Mouse (Mus musculus) right cerebral cortex, postnatal 10 days (tissue): ENCODE results near the gene Naa38.

ENCODE experiments used
- DNase-seq, 2 experiments: peaks; one replicate each; pipeline ENCODE4 v3.0.0; 2021; ENCODE audit warnings: low spot score in 2 of 2

The Naa38 gene

DNA sequence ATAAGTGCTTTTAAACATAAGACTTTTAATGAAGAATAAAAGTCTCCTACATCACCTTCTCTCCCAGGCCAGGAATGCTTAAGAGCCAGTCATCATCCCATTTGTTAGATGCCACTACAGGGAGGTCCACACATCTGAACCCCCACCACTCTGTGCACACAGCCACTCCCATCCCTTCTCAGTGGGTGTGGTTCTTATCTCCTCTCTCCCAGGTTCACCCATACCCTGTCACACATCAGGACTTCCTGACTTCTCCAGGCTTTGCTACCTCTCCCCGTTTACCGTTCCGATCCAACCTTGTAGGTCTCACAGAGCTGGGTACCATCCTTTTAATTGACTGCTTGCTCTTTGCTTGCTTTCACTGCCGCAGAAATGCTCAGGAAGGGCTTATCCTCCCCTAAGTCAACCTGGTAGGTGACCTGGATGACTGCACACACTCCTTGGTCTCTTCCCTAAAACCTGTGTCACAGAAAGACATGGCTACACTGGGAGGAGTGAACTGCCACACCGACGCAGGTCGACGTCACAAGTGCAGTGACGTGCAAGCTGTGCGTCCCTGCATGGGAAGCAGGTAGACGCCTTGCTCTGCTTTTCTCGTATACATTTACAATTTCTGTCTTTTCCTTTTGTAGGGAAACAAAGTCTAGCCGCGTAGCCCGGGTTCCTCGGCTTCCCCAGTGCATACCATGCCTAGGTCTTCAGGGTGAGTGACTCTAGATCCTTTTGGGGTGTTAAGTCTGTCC, 21.9 kb upstream of the Naa38 start:
- no peak for DNase-seq

DNA sequence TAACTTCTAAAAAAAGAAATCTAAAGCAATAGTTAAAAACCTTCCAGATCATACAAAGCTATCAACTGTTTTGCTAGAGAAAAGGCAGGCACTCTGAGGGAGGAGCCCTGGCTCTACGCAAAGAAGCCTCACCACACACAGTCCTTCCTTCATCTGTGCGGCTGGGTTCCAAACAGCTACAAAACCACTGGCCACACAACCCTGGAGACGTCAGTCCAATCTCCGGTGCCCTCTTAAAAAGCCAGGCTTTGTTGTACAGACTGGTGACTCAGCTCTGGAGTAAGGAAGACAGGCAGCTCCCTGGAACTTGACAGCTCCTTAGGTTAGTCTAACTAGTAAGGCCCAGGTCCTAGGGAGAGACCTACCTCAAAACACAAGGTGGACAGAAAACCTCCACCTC, 19.6 kb upstream of the Naa38 start:
- DNase-seq: no peak

DNA sequence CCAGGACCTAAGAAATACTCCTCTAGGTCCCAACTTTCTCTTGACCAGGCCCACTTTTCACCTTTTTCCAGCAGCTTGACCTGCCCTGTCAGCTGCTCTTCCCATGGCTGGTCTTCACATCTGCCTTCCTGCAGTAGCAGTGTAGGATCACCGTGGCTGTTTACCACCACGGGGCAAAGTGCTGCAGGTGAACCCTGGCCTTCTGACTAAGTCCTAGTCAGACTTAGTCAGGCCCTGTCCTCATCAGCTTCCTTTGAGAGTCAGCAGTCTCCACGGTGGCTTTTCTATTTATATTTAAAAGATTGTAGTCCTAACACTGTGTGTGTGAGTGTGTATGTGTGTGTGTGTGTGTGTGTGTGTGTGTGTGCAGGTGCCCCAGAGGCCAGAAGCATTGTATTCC, 17.5 kb upstream of the Naa38 start:
- no peak for DNase-seq

DNA sequence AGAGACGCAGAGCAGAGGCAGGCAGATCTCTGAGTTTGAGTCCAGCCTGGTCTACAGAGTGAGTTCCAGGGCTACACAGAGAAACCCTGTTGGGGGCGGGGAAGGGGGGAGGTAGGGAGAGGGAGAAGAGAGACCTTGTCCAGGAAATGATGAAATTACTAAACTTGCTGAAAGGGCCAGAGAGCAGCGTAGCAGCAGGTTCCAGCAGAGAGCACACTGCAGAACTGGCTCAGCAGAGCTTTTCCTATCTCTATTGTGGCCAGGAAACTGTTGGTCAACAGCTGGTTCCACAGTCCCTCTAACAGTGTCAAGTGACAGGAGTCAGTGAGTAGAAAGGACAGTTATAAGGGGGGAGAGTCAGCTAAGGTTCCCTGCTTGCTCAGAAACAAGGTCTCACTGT, 15.7 kb upstream of the Naa38 start:
- DNase-seq: no peak

DNA sequence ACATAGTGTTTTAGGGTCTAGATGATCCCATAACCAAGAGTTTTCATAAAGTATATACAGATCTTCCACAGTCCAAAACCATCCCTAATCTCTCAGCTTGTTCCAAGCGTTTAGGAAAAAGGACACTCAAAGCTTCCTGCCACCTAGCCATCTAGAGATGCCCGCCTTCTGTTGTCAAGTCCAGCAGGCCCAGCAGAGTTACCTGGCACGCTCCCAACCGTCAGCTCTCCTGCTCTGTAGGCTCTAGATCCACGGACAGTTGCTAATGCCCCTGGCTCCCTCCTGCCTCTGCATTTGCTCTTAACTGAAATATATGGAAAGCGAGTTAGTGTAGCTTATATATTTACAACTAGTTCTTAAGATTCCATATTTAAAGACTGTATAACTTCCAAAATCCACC, 13.9 kb upstream of the Naa38 start:
- DNase-seq: no peak

DNA sequence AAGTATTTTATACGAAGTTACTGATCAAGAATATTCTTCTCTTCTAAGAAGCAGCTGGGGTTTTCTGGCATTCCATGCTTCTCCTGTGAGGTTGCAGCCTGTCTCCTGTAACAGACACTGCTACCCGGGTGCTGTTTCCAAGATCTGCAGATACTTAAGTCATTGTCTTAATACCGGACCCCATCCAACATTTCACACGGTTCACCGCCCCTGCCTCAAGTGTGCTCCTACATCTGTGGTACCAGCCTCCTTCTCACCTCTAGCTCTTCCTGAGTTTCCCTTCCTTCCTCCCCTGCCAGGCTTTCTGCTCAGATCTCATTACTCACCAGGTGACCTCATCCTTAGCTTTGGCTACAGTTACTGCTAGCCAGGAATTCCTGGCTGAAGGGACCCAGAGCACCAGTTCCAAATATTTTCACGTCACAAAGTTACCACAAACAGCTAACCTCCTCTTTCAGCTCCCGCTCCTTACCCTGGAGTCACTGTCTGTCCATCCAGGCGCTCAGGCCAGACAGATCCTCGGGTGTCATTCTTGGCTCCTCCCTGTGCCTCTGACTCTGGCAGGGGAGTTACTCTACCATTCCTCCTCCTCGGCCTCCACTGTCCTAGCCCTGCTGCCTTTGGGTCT, 12.7 kb upstream of the Naa38 start:
- no peak for DNase-seq

DNA sequence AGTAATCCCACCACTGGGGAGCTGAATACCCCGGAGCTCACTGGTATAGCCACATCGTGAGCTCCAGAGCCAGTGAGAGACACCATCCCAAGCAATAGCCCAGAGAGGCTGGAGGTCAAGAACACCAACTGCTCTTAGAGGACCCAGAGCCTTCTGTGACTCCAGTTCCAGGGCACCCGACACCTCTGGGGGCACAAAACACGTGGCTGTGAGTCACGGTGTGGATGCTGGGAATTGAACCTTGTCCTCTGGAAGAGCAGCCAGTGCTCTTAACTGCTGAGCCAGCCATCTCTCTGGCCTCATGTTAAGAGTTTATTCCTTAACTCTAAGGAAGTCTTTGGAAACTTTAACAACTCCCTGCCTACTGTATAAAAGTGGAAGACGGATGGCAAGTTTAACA, 10.3 kb upstream of the Naa38 start:
- DNase-seq: no peak

DNA sequence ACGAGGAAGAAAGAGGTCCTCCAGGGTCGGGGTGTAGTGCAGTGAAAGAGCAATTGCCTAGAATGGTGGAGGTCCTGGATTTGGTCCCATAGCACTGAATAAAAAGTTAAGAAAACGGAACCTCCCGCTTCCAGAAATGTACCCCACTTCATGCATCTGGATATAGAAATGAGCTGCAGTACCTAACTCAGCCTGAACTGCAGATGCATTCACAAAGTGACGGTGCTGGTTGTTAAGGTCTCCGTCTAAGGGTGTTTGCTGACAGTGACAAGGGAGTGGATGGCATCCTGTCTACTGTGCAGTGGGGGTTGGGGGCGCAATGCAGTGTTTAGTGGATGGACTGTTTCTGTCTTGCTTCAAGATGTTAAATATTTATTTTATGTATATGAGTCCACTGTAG, 8.5 kb upstream of the Naa38 start:
- no peak for DNase-seq

DNA sequence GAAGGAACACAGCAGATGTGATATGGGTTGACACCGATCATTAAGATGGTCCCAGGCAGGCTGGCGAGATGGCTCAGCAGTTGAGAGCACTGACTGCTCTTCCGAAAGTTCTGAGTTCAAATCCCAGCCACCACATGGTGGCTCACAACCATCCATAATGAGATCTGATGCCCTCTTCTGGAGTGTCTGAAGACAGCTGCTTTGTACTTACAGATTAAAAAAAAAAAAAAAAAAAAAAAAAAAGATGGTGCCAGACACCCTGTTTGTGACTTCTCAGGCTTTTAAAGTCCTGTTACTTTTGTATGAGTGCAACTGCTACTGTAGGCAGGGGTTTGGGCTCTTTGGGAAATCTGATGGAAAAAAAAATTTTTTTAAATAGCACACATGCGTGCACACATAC, 6.6 kb upstream of the Naa38 start:
- no peak for DNase-seq

DNA sequence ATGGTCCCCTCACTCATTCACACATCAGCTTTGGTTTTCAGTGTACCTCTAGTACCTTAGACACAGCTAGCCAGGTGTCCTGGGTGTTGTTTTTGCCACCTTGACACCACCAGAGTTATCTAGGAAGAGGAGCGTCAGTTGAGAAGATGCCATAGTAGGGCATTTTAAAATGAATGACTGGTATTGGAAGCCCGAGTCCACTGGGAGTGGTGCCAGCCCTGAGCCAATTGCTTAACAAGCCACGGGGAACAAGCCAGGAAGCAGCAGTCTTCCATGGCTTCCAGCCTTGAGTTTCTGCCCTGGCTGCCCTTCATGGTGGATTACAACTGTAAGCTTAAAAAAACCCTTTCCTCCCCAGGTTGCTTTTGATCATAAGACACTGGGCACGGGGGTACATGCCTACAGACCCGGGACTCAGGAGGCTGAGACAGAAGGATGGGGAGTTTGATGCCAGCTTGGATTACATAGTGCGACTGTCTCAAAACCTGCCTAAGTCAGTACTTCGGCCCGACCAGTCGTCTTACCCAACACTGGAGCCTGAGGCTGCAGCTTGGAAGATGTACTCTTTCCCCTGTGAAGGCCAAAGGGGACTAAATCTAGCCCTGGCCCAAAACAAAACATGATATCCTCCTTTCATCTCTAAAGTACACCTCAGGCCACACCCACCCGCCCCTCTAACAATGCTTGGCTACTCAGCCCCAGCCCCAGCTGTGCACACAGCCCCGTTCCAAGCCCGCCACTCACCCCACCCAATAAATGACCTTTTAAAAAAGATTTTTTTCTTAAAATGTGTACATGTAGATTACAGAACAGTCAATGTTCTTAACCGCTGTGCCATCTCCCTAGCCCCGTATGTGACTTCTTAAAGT, 5.5 kb upstream of the Naa38 start:
- peak; percentile 78 to 81 for DNase-seq

DNA sequence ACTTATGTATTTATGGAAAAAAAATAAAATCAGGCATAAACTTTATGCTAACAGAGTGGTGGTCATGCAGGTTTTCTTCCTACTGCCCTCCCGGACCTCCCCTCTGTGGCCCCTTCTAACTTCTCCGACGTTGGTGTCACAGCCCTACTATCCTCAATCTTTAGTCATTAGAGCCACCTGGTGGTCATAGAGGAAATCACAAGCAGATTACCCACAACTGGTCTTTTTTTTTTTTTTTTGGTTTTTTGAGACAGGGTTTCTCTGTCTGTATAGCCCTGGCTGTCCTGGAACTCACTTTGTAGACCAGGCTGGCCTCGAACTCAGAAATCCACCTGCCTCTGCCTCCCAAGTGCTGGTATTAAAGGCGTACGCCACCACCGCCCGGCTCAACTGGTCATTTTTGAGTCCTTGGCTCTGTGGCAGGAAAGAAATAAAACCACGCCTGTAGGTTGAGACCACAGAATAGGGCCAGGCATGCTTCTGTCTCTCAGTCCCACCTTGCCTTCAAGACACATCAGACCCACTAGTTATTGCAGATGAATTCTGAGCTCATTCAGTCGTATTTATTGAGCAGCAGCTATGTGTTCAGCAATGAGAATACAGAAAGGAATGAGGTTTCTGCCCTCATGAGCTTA, 4.8 kb upstream of the Naa38 start:
- DNase-seq: peak; percentile 77 to 81

DNA sequence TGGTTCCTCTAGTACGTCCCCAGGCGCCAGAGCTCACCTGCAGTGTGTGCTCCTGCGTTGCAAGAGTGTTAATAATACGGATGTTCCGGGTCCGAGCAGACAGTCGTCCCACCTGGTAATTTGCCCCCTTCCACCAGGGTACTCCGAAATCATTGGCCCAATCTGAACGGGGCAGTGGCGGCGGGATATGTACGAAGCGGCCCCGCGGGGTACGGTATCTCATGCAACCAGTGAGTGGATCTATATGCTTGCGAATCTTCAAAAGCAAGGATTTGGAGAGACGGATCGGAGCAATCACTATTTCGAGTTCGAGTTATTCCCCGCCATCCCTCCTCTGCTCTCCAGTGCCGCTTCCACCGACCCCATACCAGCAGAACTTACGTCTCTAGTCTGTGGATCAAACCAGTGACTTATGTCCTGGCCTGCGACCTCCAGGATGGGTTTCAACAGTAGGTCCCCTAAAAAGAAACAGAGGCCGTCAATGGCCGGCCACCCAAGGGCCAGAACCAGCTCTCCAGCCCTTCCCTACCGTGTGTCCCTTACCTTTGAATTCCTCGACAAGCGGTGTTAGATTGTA, 608 bp upstream of the Naa38 start:
- DNase-seq: peak in 1 of 2 experiments; percentile 25

DNA sequence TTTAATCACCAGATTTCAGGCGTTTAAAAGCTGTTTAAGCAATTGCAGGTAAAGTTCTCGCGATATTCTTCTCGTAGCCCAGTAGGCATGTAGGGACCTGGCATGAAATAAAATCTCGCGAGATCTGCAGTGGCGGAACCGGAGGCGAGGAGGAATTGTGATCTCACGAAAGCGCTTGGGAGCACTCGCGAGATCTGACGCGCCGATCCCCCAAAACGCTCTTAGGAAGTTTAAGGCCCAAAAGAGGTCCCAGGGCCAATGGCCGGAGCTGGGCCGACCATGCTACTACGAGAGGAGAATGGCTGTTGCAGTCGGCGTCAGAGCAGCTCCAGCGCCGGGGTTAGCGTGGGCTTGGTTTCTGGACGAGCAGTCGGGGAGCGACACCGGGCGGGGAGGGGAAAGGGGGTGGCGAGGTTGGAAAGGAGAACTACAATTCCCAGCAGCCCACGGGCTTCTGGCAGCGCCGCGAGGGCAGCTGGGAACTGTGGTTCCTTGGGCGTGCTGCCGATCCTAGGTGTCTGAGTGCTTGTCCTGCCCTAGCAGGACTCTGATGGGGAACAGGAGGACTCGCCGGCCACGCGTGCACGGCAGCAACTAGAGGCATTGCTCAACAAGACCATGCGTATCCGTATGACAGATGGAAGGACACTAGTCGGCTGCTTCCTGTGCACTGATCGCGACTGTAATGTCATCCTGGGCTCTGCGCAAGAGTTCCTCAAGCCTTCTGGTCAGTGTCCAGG, 517 bp downstream of the Naa38 start:
- peak; percentile 98 for DNase-seq

DNA sequence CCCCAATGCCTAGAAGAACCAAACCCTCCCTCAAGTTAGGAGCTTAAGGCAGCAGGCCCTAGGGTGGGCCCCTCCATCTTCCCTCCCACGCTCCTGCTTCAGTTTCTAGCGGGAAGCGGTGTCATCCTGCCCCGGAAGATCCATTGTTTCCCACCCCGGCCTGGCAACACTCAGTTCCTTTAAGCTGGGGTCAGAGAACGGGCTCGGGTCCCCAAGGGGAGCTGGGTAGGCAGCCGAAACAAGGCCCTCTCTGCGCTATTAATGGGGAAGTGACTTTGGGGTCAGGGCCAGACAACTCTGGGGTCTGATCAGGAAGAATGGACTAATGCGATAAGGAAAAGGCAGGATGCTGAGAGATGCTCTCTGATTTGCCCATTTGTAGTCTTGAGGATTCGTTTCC, 1.5 kb downstream of the Naa38 start:
- peak; percentile 46 to 59 for DNase-seq

DNA sequence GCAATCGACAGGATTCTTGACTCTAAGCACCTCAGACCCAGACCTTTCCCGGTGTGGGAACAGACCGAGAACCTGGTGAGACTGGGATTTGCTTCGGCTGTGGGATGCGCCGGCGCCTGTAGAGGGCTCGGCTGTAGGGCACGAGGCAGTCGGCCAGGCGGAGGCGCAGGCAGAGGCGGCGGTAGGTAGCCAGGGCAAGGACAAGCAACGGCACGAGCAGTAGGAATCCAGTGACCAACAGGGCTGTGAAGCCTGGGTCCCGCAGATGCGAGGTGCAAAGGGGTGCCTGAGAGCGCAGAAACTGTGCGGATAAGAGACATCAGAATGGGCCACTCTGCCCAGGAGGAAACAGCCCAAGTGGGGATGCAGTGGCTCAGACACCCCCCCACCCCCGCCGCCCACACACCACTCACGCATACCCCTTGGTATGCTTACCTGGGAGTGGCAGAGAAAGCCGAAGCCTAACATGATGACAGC, 2.3 kb downstream of the Naa38 start:
- peak; percentile 50 to 58 for DNase-seq

DNA sequence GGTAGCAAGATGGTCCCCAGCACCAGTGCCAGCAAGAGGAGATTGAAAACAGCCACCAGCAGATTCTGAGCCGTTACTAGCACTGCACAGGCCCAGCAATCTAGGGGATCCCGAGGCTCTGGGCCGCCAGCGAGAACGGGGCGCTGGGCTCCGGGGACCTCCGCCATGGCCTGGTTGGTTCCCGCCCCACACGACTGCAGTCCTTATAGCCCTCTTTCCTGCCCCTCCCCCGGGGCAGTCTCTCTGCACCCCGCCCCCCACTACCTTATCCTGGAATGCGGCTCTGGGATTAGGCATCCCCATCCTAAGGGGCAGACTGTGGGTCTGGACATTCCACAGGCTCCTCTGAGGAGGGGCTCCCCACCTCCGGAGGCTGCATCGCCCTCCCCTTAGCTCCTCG, 2.8 kb downstream of the Naa38 start, which contains the start of gene Tmem88:
Gene Tmem88 (minus strand): TSS at position 176 of the 400 bp plus-strand sequence.
- peak; percentile 35 to 54 for DNase-seq

DNA sequence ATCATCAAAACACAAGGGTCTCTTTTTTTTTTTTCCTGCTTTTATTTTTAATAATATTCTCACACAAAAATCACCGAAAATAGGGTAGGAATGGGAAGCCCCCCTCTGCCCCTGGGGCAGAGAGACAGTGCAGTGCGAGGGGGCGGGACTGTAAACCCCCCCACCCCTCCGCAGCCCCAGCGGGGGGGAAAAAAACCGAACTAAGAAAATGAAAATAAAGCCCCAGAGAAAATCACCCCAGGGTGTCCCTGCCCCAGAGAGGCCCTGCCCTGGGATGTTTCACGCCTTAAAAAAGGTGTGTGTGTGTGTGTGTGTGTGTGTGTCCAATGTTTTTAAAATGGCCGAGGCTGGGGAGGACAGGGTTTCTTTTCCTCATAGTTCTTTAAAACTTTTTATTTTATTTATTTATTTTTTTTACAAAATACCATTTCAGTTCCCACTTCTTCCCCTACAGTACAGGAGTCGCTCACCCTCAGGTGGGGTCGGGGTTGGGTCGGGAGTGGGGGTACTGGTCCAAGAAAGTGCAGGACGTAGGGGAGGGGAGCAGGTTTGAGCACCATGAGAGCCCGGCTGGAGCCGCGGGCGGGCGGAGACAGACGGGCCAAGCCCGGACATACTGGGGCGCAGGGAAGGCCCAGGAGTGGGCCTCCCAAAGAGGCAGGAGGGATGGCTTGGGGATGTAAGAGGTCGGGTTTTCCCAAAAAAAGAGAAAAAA, 3.4 kb downstream of the Naa38 start:
- peak; percentile 32 to 37 for DNase-seq

DNA sequence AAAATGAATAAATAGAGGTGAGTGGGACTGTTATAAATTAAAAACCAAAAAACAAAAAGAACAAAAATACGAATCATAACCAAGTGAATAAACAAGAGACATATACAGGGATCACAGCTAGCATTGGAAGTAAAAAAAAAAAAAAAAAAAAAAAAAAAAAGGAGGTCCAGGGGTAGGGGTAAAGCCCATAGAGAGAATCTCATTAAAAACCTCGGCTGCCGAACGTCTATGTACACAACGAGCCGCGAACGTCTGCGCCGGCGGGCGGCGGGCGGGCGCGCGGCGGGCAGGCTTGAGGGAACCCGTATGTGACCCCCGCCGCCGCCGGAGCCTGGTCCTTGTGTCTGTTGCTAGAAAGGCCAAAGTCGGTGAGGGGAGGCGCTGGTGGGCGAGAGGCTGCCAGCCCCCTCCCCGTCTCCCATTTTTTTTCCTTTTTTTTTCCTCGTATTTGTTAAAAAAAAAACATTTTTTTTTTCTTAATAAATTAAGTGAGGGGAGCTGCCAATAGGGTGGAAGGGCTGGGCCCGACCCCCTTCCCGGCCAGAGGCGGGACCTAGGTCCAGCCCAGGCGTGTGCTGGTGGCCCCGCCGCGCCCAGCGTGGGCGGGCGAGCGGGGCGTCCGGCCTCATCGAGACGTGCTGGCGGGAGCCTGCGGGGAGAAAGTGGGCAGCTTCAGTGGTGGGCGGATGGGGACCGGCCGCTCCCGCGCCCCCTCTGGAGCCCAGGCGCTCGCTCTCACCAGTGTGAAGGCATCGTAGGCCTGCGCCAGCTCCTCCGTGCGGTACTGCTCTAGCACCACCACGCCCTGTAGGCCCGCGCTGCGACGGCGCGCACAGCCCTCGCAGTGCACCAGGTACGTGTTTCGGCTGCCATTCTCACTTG, 4.2 kb downstream of the Naa38 start:
- DNase-seq: peak in 1 of 2 experiments; percentile 47
